Mouse (Mus musculus) limb, embryonic 10.5 days (tissue): ENCODE data around the gene Dgki. TPM values are rescaled to one million over a fixed set of nuclear protein-coding genes. Genes with fewer than 3 reads are reported as not detected.

Source experiments
- DNase-seq: peaks from one replicate; pipeline ENCODE4 v3.0.0-alpha.2; 2017; ENCODE audit warnings: low spot score
- H3K27ac ChIP-seq: fragments of 300-500 bp; sonication (generic); 2 replicates; pipeline ENCODE4 v1.5.1; 2016; ENCODE audit warnings: mild to moderate bottlenecking
- H3K27me3 ChIP-seq: fragments of 300-500 bp; sonication (generic); 2 replicates; pipeline ENCODE4 v1.6.1; 2016; ENCODE audit warnings: low read depth, mild to moderate bottlenecking; ENCODE audit not compliant: poor library complexity, severe bottlenecking
- H3K36me3 ChIP-seq: fragments of 300-500 bp; sonication (generic); 2 replicates; pipeline ENCODE4 v1.6.1; 2016; ENCODE audit warnings: mild to moderate bottlenecking, moderate library complexity
- H3K4me1 ChIP-seq: fragments of 300-500 bp; sonication (generic); 2 replicates; pipeline ENCODE4 v1.6.1; 2016
- H3K4me3 ChIP-seq: fragments of 300-500 bp; sonication (generic); 2 replicates; pipeline ENCODE4 v1.5.1; 2016; ENCODE audit warnings: mild to moderate bottlenecking, moderate library complexity
- H3K9me3 ChIP-seq: fragments of 300-500 bp; sonication (generic); replicated peaks from 2 replicates; pipeline ENCODE4 v1.6.1; 2016; ENCODE audit warnings: mild to moderate bottlenecking
- WGBS: fragments of 180-500 bp; shearing (Covaris S2); methylation state at CpG from one replicate; pipeline ENCODE4 v1.1.7; 2016; 5-methylcytosine and 5-hydroxymethylcytosine counted together
- polyA plus RNA-seq: library from polyadenylated mRNA; unstranded; fragments of >200 nt; fragmentation: Nextera tagmentation; extraction: Ambion mirVana; gene quantifications from 2 replicates; pipeline ENCODE4 v1.2.1, GENCODE M21; 2016

Gene Dgki
- polyA plus RNA-seq: 0.34 and 0.48 TPM in 2 replicates

DNA sequence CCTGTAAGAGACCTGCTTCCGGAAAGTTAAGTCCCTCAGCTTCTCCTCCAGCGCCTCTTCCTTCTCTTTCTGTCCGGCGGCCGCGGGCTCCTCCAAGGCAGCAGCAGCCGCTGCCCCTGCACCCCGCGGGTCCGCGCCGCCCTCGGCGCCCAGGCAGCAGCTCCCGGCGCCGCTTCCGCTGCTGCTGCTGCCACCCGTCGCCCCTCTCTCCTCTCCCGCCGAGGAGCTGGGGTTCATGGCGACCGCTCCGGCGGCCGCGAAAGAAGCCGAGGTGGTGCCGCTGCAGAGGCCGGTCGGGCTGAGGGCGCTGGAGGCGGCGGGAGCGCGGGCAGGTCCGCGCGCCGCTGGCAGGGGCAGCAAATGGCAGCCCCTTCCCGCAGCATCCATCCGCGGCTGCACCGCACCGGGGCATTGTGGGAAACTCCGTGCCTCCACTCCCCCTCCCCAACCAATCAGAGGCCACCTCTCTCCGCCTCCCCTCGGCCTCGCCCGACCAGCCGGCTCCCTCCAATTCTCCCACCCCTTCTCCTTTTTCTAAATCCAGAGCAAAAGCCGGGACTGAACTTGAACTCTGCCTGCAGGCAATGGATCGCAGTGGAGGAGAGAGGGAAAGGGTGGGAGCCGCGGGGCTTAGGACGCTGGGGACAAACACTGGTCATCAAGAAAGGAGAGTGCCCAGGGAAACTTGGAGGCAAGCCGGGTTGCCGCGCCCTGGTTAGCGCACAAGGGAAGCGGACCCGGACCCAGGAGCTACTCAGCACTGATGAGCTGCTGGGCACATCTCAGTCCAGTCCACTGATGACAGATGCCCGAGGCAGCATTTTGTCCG lies at the start of gene Dgki:
Dgki (minus strand) TSS at position 623 of the 829 bp plus-strand sequence.
- H3K4me3 ChIP-seq: peak within 1 kb of the TSS; percentile 73
- WGBS: under 1% methylated on average over 61 of the region's 65 CpGs
- peaks cover 15% of the 10 kb centered on the region for H3K4me1 ChIP-seq
- no peaks in the 10 kb centered on the region for H3K9me3 ChIP-seq
- H3K27ac ChIP-seq: peak within 1 kb of the TSS; percentile 77
- peak; percentile 75 for DNase-seq
- H3K27me3 ChIP-seq: peaks cover 76% of the 10 kb centered on the region
- H3K36me3 ChIP-seq: no peaks in the 10 kb centered on the region

DNA sequence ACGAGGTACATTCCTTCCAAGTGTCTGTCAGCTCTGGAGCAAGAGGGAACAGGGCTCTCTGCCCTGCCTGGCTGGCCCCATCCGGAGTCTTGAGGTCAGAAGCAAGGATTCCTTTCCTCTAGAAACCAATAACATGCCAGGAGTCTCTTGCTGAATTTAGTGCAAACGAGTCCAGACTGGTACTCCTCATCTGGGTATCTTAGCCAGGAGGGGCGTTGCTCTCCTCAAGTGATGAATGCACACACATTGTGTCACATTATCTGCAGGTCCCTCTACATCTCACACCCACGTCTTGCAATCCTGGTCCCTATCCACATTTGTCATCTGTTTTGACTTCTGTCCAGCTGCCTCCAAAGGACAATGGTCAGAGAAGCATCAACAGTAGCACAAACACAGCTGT lies 47.6 kb upstream of the Dgki start:
- Histone ChIP-seq H3K4me1 (peaks cover 5% of the 10 kb centered on the region; the same call in 1 of the 2 replicates), H3K27ac (no peak overlapping the region), H3K4me3 (no peak overlapping the region), H3K27me3 (no peaks in the 10 kb centered on the region), H3K36me3 (peaks cover 40% of the 10 kb centered on the region), H3K9me3 (no peaks in the 10 kb centered on the region)
- DNase-seq: no peak
- 76% methylated on average over 5 of the region's 5 CpGs for WGBS

DNA sequence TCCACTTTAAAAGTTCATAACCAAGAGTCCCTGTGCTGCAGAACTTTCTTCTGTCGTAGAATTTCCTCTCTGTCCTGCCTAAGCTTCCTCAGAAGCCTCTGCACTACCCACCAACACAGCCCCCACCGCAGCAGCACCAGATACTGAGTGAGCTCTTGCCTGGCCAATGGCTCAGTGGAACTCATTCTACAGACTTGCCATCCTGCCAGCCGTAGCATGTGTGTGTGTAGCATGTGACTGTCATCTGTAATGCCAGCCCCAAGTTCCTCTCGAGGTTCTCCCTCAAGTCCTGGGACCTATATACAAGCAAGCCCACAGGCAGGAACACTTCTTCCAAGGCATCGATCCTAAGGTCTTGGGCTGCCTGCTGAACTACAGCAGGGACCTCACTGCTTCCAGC lies 38.1 kb upstream of the Dgki start:
- WGBS: 88% methylated on average over 5 of the region's 5 CpGs

DNA sequence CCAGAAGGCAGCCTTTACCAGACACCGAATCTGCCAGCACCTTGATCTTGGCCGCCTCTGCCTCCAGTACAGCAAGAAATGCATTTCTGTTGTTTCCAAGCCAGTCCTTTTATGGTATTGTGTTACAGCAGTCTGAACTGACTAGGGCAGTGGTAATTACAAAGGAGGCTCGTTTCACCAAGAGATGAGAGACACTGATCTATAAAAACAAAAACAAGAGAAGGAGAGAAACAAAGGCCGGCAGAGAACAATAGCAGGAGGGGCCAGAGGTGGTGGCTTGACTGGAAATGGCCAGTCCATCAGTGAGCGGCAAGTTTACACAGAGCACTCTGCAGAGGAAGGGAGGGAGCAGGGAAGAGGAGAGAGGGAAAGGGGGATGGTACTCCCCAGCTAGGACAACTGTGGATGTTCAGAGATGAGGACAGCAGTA lies 36.9 kb upstream of the Dgki start:
- Histone ChIP-seq H3K27me3 (no peaks in the 10 kb centered on the region), H3K4me3 (no peak overlapping the region), H3K4me1 (peaks cover 7% of the 10 kb centered on the region), H3K36me3 (peaks cover 57% of the 10 kb centered on the region), H3K27ac (peak overlapping the region; percentile 44), H3K9me3 (no peaks in the 10 kb centered on the region)
- no peak for DNase-seq
- 38% methylated on average over 5 of the region's 5 CpGs for WGBS

More for the DNA sequence above, 38.1 kb upstream of the Dgki start:
- Histone ChIP-seq H3K36me3 (peaks cover 45% of the 10 kb centered on the region), H3K9me3 (no peaks in the 10 kb centered on the region), H3K4me3 (no peak overlapping the region), H3K27ac (no peak overlapping the region), H3K27me3 (no peaks in the 10 kb centered on the region), H3K4me1 (peaks cover 5% of the 10 kb centered on the region)
- no peak for DNase-seq

DNA sequence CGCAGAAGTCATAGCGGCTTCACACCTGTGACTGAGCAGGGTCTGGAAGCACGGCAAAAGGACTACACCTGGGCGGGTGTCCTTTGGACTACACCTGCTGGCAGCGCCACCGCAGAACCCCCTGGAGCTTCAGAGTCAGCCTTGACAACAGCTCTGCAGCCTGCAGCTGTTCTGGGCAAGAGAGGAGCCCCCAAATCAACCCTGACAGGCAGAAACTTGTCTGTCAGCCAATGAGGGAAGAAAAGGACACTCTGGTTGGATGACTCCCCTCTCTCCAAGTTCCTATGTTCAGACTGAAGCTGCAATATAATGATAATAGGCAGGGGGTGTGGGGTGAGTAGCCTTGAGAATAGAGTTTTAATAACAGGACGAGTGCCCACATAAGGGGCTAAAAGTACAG lies 36.4 kb upstream of the Dgki start:
- DNase-seq: no peak
- Histone ChIP-seq H3K4me1 (peaks cover 7% of the 10 kb centered on the region), H3K9me3 (no peaks in the 10 kb centered on the region), H3K36me3 (peaks cover 61% of the 10 kb centered on the region), H3K4me3 (no peak overlapping the region), H3K27ac (peak overlapping the region; percentile 16; the same call in 1 of the 2 replicates), H3K27me3 (no peaks in the 10 kb centered on the region)
- WGBS: 70% methylated on average over 7 of the region's 7 CpGs

DNA sequence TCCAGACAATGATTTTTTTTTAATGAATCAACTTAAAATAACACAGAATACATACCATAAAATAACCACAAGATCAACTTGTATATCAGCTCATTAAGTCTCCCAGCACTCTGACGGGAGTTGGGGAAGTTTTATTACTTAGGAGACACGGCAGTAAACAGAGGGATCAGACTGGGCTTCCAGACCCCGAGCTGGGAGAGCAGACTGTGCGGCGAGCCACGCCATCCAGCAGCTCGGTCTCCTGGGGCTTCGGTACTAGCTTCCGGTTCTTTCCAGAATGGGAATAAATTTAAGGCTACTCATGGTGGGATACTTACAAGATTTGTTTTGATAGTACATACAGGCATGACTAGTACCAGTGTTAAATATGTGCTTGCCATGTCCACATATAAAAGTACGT lies 32.9 kb upstream of the Dgki start:
- Histone ChIP-seq H3K9me3 (no peaks in the 10 kb centered on the region), H3K27ac (no peak overlapping the region), H3K4me1 (peaks cover 34% of the 10 kb centered on the region), H3K27me3 (no peaks in the 10 kb centered on the region), H3K36me3 (peaks cover 57% of the 10 kb centered on the region), H3K4me3 (no peak overlapping the region)
- no peak for DNase-seq
- WGBS: 62% methylated on average over 10 of the region's 10 CpGs

DNA sequence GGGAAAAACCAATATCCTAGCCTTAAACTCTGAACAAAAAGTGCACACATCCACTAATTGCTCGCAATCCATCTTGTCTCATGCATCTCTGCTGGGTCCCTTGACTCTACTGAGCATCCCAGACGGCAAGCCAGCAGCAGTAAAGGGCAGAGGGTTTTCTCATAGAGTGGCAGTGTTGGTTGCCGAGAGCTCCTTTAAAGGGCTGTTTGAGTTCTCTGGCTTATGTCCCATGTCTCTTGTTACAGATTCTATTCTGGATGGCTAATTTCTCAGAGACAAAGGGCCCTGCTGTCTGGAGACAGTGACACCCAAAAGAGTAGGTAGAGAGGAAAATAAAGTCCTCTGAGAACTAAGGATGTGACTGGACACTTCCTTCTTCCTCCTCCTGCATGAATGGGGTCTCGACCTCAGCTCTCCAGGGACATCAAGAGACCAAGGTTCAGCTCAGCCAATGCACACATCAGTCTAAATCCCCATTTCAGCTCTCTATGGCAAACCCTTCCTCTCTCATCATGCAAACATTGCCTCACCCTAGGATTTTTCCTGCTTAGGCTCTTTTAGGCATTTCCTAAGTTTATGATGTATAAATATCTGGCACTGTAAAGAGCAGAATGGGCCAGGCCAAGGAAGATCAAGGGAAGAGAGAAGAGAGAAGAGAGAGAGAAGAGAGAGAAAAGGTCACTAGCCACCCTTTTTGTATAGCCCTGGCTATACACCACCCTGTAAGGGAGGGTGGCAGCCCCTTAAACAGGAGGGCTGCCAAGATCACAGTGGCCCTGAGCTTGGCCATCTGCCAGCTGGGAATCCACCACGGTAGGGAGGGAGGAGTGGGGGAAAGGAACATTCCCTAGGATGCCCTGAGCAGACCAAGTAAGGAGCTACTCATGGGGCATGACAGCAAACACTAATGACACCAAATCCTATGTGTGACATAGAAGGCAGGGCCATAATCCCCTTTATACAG lies 30.2 kb upstream of the Dgki start:
- no peaks in the 10 kb centered on the region for H3K9me3 ChIP-seq
- peaks cover 32% of the 10 kb centered on the region for H3K4me1 ChIP-seq
- no peak overlapping the region for H3K4me3 ChIP-seq
- no peak overlapping the region for H3K27ac ChIP-seq
- 61% methylated on average over 5 of the region's 5 CpGs for WGBS
- H3K36me3 ChIP-seq: peaks cover 38% of the 10 kb centered on the region
- H3K27me3 ChIP-seq: no peaks in the 10 kb centered on the region
- no peak for DNase-seq

DNA sequence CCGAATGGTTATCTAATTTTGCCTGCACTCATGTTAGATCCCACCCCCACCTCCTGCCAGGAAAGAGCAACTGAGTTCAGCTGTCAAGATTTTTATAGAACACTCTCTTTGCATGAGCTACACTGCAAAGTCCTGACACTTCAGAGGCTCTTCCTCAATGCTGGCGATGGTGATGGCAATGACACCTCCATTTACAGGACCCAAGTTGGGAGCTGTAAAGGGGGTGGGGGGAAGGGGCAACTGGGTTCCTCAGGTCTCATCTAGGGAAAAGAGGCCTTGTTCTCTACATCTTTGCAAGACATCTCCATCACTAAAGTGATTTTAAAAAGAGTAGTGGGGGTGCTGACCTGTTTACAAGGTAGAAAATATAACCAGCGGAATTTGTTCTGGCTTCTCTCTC lies 29.4 kb upstream of the Dgki start:
- peaks cover 31% of the 10 kb centered on the region for H3K36me3 ChIP-seq
- H3K27me3 ChIP-seq: no peaks in the 10 kb centered on the region
- peaks cover 32% of the 10 kb centered on the region for H3K4me1 ChIP-seq
- no peak overlapping the region for H3K27ac ChIP-seq
- DNase-seq: no peak
- 66% methylated on average over 3 of the region's 3 CpGs for WGBS
- H3K9me3 ChIP-seq: no peaks in the 10 kb centered on the region
- no peak overlapping the region for H3K4me3 ChIP-seq

DNA sequence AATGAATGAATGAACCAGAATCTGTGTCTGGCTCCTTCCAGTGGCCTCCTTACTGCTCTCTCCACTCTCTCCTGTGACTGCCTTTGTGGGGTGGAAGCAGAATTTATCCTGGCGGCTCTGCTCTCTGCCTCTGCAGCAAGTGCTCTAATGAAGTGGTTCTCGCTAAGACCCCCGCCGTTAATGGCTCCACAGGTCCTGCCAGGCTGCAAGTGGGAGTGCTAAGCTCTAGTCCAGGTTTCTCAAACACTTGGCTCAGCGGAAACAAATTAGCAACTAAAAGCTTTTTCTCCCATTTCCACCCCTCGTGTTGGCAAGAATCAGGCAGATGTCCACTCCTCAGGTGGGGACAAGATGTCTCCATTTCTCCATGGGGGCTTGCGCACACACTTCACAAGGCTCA lies 28.7 kb upstream of the Dgki start:
- no peak for DNase-seq
- Histone ChIP-seq H3K9me3 (no peaks in the 10 kb centered on the region), H3K27me3 (no peaks in the 10 kb centered on the region), H3K4me3 (no peak overlapping the region), H3K4me1 (peaks cover 32% of the 10 kb centered on the region), H3K27ac (peak overlapping the region; percentile 28; the same call in 1 of the 2 replicates), H3K36me3 (peaks cover 24% of the 10 kb centered on the region)
- WGBS: 35% methylated on average over 7 of the region's 7 CpGs

DNA sequence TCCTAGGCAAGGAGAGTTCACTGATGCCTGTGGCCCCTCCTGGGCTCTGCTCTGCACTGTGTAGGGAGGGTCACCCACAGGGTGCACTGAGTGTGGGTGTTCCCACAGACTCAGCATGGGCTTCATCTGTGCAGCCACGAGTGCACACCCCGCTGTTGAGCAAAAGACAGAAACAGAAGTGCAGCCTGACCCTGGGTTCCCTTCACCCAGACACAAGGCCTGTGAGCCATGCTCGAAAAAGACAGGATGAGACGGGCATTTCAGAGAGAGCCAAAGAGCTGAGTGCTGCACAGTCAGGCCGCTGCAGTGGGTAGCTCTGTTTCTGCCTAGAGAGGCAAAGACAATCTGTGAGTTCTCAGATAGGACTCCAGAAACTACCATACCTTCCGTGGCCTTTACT lies 27.5 kb upstream of the Dgki start:
- no peak for DNase-seq
- Histone ChIP-seq H3K27ac (no peak overlapping the region), H3K36me3 (peaks cover 15% of the 10 kb centered on the region)

DNA sequence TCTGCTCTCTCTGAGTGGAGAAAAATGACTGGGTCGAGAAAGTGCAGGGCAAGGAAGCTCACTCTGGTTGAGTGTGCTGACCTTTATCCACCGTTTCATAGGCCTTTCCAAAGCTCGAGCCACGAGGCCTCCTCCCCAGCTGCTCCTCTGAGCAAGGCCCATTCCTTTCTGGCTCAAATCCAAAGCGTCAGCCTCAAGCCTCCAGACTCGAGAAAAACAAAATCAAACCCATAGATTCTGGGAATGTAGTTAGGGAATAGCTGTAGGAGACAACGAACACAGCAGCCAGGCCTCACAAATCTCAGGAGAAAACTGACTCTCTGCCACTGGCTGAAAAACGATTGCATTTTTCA lies 26.6 kb upstream of the Dgki start:
- H3K4me1 ChIP-seq: peaks cover 30% of the 10 kb centered on the region
- WGBS: 74% methylated on average over 8 of the region's 8 CpGs

More for the DNA sequence above, 27.5 kb upstream of the Dgki start:
- peaks cover 32% of the 10 kb centered on the region for H3K4me1 ChIP-seq
- H3K9me3 ChIP-seq: no peaks in the 10 kb centered on the region
- no peak overlapping the region for H3K4me3 ChIP-seq
- no peaks in the 10 kb centered on the region for H3K27me3 ChIP-seq
- 69% methylated on average over 6 of the region's 6 CpGs for WGBS

DNA sequence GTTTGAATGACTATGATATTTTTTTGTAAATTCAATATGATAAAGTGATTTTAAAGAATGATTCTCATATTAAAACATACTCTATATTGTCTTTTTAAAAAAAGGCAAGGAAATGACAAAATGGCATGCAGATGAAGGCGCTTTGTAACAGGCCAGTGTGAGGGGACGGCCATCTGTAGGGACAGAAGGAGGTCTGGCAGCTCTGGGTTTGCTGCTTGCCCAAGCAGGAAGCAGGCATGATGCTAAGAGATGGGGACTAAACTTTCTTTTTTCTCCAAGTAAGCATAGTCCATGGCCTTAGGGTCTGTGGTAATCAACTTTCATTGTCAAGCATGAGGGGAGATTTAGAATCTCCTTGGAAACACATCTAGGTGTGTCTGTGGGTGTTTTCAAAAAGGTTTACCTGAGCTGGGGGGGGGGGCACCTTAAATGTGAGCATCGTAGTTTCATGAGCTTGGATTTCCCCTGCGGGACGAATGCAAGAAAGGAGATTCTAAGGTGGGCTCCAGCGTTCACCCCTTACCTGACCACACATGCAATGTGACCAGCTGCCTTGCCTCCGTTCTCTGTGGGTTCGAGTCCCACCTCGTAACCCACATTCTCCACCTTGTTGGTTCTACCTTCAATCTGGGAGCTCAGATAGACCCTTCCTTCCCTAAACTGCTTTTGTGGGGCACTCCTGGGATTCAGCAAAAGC lies 26.1 kb upstream of the Dgki start:
- H3K27ac ChIP-seq: peak overlapping the region; percentile 19; the same call in 1 of the 2 replicates
- H3K27me3 ChIP-seq: no peaks in the 10 kb centered on the region
- no peak overlapping the region for H3K4me3 ChIP-seq
- 93% methylated on average over 9 of the region's 9 CpGs for WGBS
- DNase-seq: no peak
- peaks cover 30% of the 10 kb centered on the region for H3K4me1 ChIP-seq
- no peaks in the 10 kb centered on the region for H3K9me3 ChIP-seq
- no peaks in the 10 kb centered on the region; the same call in 1 of the 2 replicates for H3K36me3 ChIP-seq

More for the DNA sequence above, 26.6 kb upstream of the Dgki start:
- Histone ChIP-seq H3K27me3 (no peaks in the 10 kb centered on the region), H3K9me3 (no peaks in the 10 kb centered on the region), H3K4me3 (no peak overlapping the region), H3K27ac (peak overlapping the region; percentile 19; the same call in 1 of the 2 replicates), H3K36me3 (peaks cover 5% of the 10 kb centered on the region)
- DNase-seq: no peak
